Mouse (Mus musculus): Measurements from ENCODE around the gene Ncaph2. TPM values are rescaled to one million over a fixed set of nuclear protein-coding genes. Genes with fewer than 3 reads are reported as not detected.
A peak's percentile ranks its signal among the peaks of the same experiment; 100 is the strongest.

The Ncaph2 gene
- polyA plus RNA-seq, 1 experiment from 2014 or later, result 140 TPM

GRCm38 (mm10) chr15:89373027-89373761 lies 17.7 kb downstream of the Ncaph2 start:
- DNase-seq (ENCODE audit: low spot score), result peak; percentile 85
- Histone ChIP-seq H3K4me2 (replicated peaks; ENCODE audit: low read depth, low read length) (peak overlapping the region; percentile 88), H3K9ac (ENCODE audit: low read depth, low read length) (peak overlapping the region; percentile 88), H3K27ac (ENCODE audit: low read depth, low read length) (peak overlapping the region; percentile 89), H3K4me1 (replicated peaks; ENCODE audit: control insufficient read depth, insufficient read depth, low read length) (peaks cover 4% of the 10 kb centered on the region; the same call in 1 of the 2 replicates), H3K27me3 (ENCODE audit: control insufficient read depth, insufficient read depth, low read length) (peaks cover 17% of the 10 kb centered on the region), H3K4me3 (ENCODE audit: low read depth, low read length) (peak overlapping the region; percentile 65), H3K36me3 (ENCODE audit: control insufficient read depth, insufficient read depth, low read length) (peaks cover 11% of the 10 kb centered on the region; the same call in 1 of the 2 replicates), H3K9me3 (ENCODE audit: control insufficient read depth, low read length) (no peaks in the 10 kb centered on the region)
- WGBS, result 3% methylated on average over 35 of the region's 35 CpGs
- peak; percentile 81 for ATAC-seq (ENCODE audit: low FRiP score)

DNA sequence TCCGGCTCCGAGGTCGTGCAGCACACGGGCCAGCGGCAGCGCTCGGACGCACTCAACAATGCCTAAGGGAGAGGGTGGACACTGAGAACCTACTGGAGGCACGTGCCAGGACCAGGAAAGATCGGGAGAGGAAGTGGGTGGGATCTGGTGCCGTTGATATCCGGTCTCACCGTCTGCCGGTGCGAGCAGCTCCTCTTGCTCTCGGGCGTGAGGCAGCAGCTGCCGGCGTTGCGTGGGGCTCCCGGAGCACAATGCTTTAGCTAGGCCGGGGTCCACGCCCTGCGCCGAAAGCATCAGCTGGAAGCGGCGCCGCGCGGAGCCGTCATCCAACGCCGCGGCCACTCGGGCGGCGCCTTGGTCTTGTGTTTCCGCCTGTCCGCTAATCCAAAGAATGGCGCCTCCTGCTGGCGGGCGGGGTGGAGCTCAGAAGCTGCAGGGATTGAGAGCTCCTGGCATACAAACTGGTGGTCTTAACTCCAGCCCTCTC lies 18.3 kb downstream of the Ncaph2 start, which contains the start of gene Sco2:
TSS of gene Sco2 (minus strand) at position 85 of the 487 bp plus-strand sequence.
- Histone ChIP-seq H3K4me3 (ENCODE audit: low read depth, low read length) (peak within 1 kb of the TSS; percentile 65), H3K9ac (ENCODE audit: low read depth, low read length) (peak within 1 kb of the TSS; percentile 88), H3K27ac (ENCODE audit: low read depth, low read length) (peak within 1 kb of the TSS; percentile 89), H3K27me3 (ENCODE audit: control insufficient read depth, insufficient read depth, low read length) (peaks cover 23% of the 10 kb centered on the region), H3K4me1 (replicated peaks; ENCODE audit: control insufficient read depth, insufficient read depth, low read length) (peaks cover 4% of the 10 kb centered on the region; the same call in 1 of the 2 replicates), H3K36me3 (ENCODE audit: control insufficient read depth, insufficient read depth, low read length) (peaks cover 8% of the 10 kb centered on the region; the same call in 1 of the 2 replicates), H3K4me2 (replicated peaks; ENCODE audit: low read depth, low read length) (peak within 1 kb of the TSS; percentile 88), H3K9me3 (ENCODE audit: control insufficient read depth, low read length) (no peaks in the 10 kb centered on the region)
- peak; percentile 98 for DNase-seq (ENCODE audit: low spot score)
- peak; percentile 82 for ATAC-seq (ENCODE audit: low FRiP score)
- WGBS, result under 1% methylated on average over 42 of the region's 42 CpGs

DNA sequence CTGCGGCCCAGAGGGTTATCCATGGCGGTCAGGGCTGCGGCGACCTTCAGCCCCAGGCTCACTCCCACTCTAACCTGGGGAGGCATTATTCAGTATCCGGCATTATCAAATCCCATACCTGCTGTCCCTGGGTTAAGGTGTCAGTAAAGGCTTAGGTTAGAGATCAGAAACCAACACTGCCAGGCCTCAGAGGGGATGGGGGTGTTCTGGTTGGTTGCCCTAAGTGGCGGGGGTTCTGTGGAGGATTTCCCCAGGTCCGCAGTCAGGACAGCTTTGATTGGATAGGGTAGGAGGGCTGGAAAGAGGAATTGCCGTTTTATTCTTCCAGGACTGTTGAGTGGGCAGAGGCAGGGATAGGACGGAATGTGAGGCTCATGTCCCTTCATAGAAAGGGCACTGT lies 18.8 kb downstream of the Ncaph2 start:
- Histone ChIP-seq H3K4me2 (replicated peaks; ENCODE audit: low read depth, low read length) (peak overlapping the region; percentile 88), H3K4me1 (replicated peaks; ENCODE audit: control insufficient read depth, insufficient read depth, low read length) (peaks cover 4% of the 10 kb centered on the region), H3K27ac (ENCODE audit: low read depth, low read length) (0 out of 2 replicates have a peak overlapping the region, but pooled peaks have one; percentile 89), H3K9me3 (ENCODE audit: control insufficient read depth, low read length) (no peaks in the 10 kb centered on the region), H3K36me3 (ENCODE audit: control insufficient read depth, insufficient read depth, low read length) (peaks cover 8% of the 10 kb centered on the region; the same call in 1 of the 2 replicates), H3K9ac (ENCODE audit: low read depth, low read length) (peak overlapping the region; percentile 88), H3K4me3 (ENCODE audit: low read depth, low read length) (peak overlapping the region; percentile 65), H3K27me3 (ENCODE audit: control insufficient read depth, insufficient read depth, low read length) (peaks cover 29% of the 10 kb centered on the region)
- ATAC-seq (ENCODE audit: low FRiP score) (no peak), DNase-seq (ENCODE audit: low spot score) (no peak)
- WGBS, result 61% methylated on average over 9 of the region's 9 CpGs

DNA sequence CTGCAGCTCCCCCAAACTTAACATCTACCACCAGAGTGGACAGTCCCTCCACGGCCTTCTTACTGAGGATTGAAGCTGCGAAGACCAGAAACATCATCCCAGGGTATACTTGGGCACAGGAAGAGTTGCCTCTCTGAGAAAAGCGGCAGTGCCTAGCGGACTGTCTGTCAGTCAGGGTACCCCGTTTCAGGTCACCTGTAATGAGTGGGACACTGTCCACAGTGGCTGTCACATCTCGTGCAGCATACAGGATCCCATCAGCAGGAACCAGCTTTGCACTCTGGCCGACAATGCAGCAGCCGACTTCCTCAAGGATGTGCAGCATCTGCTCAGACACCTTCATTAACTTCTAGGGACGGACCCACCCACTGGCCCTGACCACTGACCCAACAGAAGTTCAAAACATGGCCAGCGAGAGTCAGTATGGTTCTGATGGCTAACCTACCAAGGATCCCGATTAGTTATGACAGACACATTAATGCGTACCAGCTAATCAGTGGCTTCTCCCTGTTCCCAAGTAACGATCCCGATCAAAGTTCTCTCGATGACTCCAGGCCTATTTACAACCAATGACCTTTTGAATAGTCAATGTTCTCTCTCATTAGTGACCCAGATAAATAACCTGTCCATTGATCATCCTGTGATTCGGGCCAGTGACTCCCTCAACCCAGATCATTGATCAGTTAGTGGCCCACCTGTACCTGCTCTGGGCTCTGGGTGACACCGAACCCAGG lies 19.4 kb downstream of the Ncaph2 start:
- Histone ChIP-seq H3K36me3 (ENCODE audit: control insufficient read depth, insufficient read depth, low read length) (peaks cover 7% of the 10 kb centered on the region; the same call in 1 of the 2 replicates), H3K4me1 (replicated peaks; ENCODE audit: control insufficient read depth, insufficient read depth, low read length) (peaks cover 4% of the 10 kb centered on the region), H3K27me3 (ENCODE audit: control insufficient read depth, insufficient read depth, low read length) (peaks cover 32% of the 10 kb centered on the region), H3K9me3 (ENCODE audit: control insufficient read depth, low read length) (no peaks in the 10 kb centered on the region), H3K9ac (ENCODE audit: low read depth, low read length) (no peak overlapping the region; the same call in 1 of the 2 replicates), H3K4me3 (ENCODE audit: low read depth, low read length) (no peak overlapping the region), H3K27ac (ENCODE audit: low read depth, low read length) (no peak overlapping the region), H3K4me2 (replicated peaks; ENCODE audit: low read depth, low read length) (no peak overlapping the region)
- no peak for DNase-seq (ENCODE audit: low spot score)
- no peak for ATAC-seq (ENCODE audit: low FRiP score)
- WGBS, result 89% methylated on average over 17 of the region's 17 CpGs

GRCm38 (mm10) chr15:89376040-89376439 lies 20.5 kb downstream of the Ncaph2 start:
- Histone ChIP-seq H3K9me3 (ENCODE audit: control insufficient read depth, low read length) (no peaks in the 10 kb centered on the region), H3K27ac (ENCODE audit: low read depth, low read length) (no peak overlapping the region), H3K36me3 (ENCODE audit: control insufficient read depth, insufficient read depth, low read length) (peaks cover 5% of the 10 kb centered on the region; the same call in 1 of the 2 replicates), H3K4me2 (replicated peaks; ENCODE audit: low read depth, low read length) (no peak overlapping the region), H3K4me1 (replicated peaks; ENCODE audit: control insufficient read depth, insufficient read depth, low read length) (peaks cover 4% of the 10 kb centered on the region), H3K27me3 (ENCODE audit: control insufficient read depth, insufficient read depth, low read length) (peaks cover 32% of the 10 kb centered on the region), H3K4me3 (ENCODE audit: low read depth, low read length) (no peak overlapping the region), H3K9ac (ENCODE audit: low read depth, low read length) (no peak overlapping the region)
- 87% methylated on average over 7 of the region's 7 CpGs for WGBS
- DNase-seq (ENCODE audit: low spot score) (no peak), ATAC-seq (ENCODE audit: low FRiP score) (no peak)

DNA sequence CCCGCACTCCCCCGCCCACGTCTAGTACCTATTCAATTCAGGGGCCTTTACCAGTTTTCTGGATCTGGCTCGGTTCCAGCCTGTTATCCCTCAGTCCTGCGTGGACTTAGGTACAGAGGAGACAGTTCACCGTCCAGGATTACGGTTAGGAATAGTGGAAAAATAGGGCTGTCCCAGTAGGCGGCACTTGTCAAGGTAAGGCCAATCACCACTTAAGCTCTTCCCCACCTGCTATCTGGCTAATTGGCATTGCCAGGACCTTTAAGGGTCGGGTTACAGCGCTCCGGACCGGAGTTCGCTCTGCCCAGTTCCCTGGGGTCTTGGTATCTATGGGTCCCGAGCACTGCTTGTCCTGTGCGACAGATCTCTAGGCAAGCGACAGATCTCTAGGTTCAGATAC lies 21.4 kb downstream of the Ncaph2 start, which contains the start of gene Tymp:
TSS of gene Tymp (minus strand) at position 83 of the 400 bp plus-strand sequence.
- ATAC-seq (ENCODE audit: low FRiP score) (no peak), DNase-seq (ENCODE audit: low spot score) (no peak)
- Histone ChIP-seq H3K9me3 (ENCODE audit: control insufficient read depth, low read length) (no peaks in the 10 kb centered on the region), H3K4me2 (replicated peaks; ENCODE audit: low read depth, low read length) (no peak within 1 kb of the TSS), H3K4me1 (replicated peaks; ENCODE audit: control insufficient read depth, insufficient read depth, low read length) (peaks cover 4% of the 10 kb centered on the region), H3K36me3 (ENCODE audit: control insufficient read depth, insufficient read depth, low read length) (no peaks in the 10 kb centered on the region), H3K27me3 (ENCODE audit: control insufficient read depth, insufficient read depth, low read length) (peaks cover 32% of the 10 kb centered on the region), H3K27ac (ENCODE audit: low read depth, low read length) (no peak within 1 kb of the TSS), H3K9ac (ENCODE audit: low read depth, low read length) (no peak within 1 kb of the TSS), H3K4me3 (ENCODE audit: low read depth, low read length) (no peak within 1 kb of the TSS)
- 18% methylated on average over 16 of the region's 16 CpGs for WGBS

- Histone ChIP-seq H3K9ac (ENCODE audit: low read depth, low read length) (no peak overlapping the region), H3K36me3 (ENCODE audit: control insufficient read depth, insufficient read depth, low read length) (no peaks in the 10 kb centered on the region), H3K4me2 (replicated peaks; ENCODE audit: low read depth, low read length) (no peak overlapping the region), H3K27ac (ENCODE audit: low read depth, low read length) (no peak overlapping the region), H3K9me3 (ENCODE audit: control insufficient read depth, low read length) (no peaks in the 10 kb centered on the region), H3K4me1 (replicated peaks; ENCODE audit: control insufficient read depth, insufficient read depth, low read length) (peaks cover 4% of the 10 kb centered on the region), H3K4me3 (ENCODE audit: low read depth, low read length) (no peak overlapping the region), H3K27me3 (ENCODE audit: control insufficient read depth, insufficient read depth, low read length) (peaks cover 32% of the 10 kb centered on the region)
- peak; percentile 36 for DNase-seq (ENCODE audit: low spot score)
- no peak for ATAC-seq (ENCODE audit: low FRiP score)
- 5% methylated on average over 17 of the region's 18 CpGs for WGBS
These were observed 21.8 kb downstream of the Ncaph2 start for GRCm38 (mm10) chr15:89377362-89377761.

DNA sequence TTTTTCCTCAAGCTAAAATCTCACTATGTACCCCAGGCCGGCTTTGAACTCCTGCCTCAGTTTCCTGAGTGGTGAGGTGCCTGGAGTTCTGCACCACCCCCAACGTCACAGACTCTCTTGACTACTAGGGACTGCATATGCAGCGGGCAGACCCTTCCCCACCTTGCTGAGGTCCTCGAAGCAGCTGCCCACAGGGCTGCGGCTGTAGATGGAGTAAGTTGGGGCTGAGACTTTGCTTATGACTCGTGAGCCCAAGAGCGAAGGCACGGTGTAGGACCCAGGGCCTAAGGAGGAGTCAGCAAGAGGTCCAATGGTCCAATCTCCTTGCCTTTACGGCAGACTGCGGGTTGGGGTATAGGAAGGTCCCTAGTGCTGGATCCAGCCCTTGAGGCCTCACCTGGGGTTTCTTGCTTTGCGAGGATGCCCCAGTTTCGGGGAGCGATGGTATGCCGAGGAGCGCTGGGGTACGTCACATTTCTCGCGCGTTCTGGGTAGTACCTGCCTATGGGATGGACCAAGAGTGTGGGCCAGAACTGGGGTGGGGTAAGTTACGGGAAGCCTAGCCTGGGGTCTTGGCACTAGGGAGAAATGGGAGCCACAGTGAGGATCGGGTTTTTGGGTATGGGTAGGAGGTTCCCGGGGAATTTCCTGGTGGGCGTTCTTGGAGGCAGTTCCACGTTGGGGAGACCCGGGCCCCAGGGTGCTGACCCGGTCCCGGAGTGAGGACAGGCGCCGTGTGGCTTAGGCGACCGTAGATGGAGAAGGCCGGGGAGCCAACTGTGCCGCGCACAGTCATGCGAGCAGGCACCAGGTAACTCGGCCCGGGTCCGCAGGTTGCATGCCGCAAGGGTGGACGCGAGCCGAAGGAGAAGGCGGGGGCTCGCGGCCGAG lies 22.7 kb downstream of the Ncaph2 start:
- no peak for DNase-seq (ENCODE audit: low spot score)
- WGBS, result 10% methylated on average over 41 of the region's 46 CpGs
- Histone ChIP-seq H3K9ac (ENCODE audit: low read depth, low read length) (peak overlapping the region; percentile 35), H3K4me3 (ENCODE audit: low read depth, low read length) (peak overlapping the region; percentile 32), H3K9me3 (ENCODE audit: control insufficient read depth, low read length) (no peaks in the 10 kb centered on the region), H3K27ac (ENCODE audit: low read depth, low read length) (no peak overlapping the region), H3K36me3 (ENCODE audit: control insufficient read depth, insufficient read depth, low read length) (no peaks in the 10 kb centered on the region), H3K4me2 (replicated peaks; ENCODE audit: low read depth, low read length) (peak overlapping the region; percentile 62), H3K4me1 (replicated peaks; ENCODE audit: control insufficient read depth, insufficient read depth, low read length) (peaks cover under 1% of the 10 kb centered on the region), H3K27me3 (ENCODE audit: control insufficient read depth, insufficient read depth, low read length) (peaks cover 32% of the 10 kb centered on the region)
- ATAC-seq (ENCODE audit: low FRiP score), result no peak
